Mouse (Mus musculus) WW6 (cell line): ENCODE measurements around the gene Dlg5.

Experiments used
- DNase-seq: peaks from one replicate; pipeline ENCODE4 v3.0.0-alpha.2; 2013; ENCODE audit warnings: low read depth, low spot score

Dlg5 gene

DNA sequence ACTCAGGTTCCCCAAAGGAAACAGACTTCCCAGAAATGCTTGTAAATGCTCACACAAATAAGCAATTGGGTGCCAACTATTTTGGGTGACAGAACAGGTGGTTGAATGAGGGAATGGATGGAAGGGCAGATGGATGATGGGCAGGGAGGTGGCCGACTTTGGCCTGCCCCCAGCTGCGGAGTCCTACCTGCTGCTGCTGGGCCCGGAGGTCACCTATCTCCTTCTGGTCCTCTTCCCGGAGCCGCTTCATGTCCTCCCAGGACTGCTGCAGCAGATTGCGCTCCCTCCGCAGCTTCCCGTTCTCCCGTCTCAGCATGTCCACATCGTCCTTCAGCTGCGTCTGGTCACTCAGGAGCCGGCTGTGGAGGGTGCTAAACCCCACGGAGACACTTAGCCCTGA is 55.6 kb downstream of the Dlg5 start:
- no peak for DNase-seq

DNA sequence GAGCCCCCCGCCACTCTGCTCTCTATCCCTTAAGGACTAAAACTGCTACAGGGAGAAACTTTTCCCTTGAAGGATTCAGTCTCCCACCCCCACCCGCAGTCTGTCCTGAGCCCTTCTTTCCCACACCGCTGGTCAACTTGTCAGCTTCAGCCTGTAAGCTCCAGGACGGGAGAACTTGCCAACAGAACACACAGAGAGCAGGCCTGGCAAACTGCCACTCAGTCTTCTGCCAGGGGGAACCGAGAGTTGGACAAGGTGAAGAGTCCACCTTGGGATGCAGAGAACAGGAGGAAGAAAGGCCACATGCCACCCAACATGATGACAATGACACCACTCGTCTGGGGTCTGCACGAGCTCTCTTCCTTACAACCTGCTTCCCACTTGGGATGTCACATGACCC is 56.1 kb downstream of the Dlg5 start:
- DNase-seq: no peak

- DNase-seq: no peak
Measured at GRCm38 (mm10) chr14:24185514-24185913, 60.2 kb downstream of the Dlg5 start.

DNA sequence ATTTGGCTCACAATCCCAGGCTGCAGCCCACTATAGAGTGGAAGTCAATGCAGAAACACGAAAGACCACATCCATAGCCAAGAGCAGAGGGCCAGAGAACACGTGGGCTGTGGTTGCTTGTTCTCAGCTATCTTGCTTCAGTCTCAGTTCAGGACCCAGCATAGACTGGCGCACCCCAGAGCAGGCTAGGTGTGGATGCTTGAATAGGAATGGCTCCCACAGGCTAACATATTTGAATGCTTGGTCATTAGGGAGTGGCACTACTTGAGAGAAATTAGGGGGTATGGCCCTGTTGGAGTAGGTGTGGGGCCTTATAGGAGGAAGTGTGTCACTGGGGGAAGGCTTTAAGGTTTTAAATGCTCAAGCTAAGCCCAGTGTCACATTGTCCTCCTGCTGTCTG is 62.8 kb downstream of the Dlg5 start:
- DNase-seq: no peak

DNA sequence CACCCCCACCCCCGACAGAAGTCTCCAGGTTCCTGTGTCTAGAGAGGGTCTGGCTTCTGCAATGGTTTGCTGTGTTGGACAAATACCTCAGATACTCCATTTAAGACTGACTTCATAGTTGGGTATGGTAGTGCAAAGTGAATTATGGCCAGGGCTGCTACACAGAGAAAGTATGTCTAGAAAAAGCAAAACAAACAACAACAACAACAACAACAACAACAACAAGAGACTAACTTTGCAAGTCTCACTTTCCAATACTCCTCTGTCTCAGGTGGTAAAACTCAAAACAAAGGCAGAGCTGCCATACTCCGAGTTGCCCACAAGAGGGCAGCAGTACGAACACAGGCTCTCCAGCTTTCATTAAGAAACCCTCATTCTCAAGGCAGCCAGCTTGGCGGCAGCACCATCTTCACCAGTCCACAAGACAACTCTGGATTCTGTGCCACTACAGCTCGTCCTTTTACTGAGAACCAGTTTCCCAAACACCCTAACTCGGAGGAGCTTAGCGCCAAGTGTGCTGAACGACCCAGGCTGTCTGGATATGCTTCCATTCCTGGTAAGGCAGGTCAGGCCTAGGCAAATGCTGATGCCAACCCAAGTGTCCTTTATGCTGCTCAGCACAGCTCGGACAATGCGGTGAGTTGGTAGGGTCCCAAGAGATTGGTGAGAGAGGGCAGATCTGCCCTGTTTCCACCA is 63.8 kb downstream of the Dlg5 start:
- peak; percentile 29 for DNase-seq

- DNase-seq: no peak
Measured at GRCm38 (mm10) chr14:24179466-24179991, 66.2 kb downstream of the Dlg5 start.

DNA sequence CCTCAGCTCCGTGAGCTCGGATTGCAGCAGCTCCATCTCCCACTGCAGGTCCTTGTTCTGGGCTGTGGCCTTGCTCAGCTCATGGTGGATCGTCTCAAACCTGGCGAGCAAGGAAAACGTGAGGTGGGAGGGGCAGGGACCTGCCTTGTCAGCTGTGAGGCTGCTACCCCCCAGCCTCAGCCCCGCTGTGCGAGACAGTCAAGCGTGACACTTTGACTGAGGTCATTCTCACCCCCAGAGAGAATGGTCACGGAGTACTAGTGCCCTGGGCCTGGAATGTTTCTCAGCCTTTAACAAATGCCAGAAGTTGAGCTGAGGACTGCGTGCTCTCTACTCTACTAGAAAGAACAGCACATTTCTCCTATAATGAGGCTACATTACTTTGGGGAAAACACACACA is 69.1 kb downstream of the Dlg5 start:
- no peak for DNase-seq

DNA sequence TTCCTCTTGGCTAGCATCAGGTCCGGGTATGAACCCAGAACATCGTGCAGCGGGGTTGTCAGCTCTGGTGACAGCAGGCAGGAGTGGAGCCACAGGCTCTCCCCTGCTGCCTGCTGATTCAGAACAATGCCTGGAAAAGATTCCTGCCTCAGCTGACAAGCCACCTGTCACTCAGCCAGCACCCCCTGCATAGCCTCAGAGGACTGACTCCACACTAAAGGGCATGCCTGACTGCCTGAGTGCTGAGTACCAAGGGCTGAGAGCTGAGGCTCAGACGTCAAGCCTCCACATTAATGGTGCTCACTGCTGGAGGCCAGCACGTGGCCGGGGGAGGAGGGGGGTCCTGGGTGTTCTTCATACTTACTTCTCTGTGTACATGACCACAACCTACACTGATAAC is 72.4 kb downstream of the Dlg5 start:
- DNase-seq: no peak

- no peak for DNase-seq
Measured at GRCm38 (mm10) chr14:24171639-24172311, 73.9 kb downstream of the Dlg5 start.

- no peak for DNase-seq
Measured at GRCm38 (mm10) chr14:24166046-24166445, 79.7 kb downstream of the Dlg5 start.

DNA sequence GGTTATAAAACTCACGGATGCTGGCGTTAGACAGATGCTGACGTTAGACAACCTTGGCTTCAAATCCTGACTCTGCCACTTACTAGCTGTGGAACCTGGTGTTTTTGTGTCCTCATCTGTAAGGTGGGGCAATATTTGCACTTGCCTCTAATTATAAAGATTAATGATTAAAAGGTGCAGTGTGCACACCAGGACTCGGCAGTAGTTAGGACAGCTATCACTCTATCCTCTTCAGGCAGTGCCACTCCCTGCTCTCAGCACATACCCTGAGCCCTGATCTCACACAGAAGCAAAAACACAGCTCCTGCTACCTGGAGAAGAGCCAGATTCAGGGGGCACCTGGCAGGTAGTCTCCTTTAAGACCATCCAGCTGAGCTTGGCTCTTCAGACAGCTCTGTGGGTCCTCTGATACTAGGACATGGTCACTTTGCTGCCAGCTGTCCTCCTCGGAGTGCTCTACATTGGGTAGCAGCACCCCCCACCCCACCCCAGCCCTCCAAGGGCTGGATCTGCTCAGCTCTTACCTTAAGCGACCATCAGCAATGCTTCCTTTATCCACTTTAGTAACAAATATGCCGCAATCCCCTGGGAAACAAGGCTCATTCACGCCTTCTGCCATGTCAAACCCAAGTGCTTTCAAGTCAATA is 80.9 kb downstream of the Dlg5 start:
- no peak for DNase-seq

DNA sequence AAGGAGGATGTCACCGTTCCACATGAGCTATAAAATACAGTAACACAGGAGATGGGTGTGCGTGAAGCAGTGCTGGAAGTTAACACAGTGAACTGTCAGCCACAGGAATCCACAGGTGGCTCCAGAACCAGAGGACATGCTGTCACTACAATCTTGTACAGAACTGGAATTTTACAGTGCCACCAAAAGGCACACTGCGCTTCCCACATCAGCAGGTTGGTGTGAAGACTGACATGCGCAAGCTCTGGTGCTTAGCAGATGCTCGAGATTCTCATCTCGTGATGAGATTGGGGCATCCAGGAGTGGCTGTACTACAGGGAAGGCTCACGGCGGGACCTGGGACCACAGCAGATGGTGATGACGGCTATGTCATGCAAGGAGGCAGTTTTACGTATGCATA is 82.9 kb downstream of the Dlg5 start:
- no peak for DNase-seq

GRCm38 (mm10) chr14:24148892-24149291 is 96.8 kb downstream of the Dlg5 start:
- DNase-seq: no peak

DNA sequence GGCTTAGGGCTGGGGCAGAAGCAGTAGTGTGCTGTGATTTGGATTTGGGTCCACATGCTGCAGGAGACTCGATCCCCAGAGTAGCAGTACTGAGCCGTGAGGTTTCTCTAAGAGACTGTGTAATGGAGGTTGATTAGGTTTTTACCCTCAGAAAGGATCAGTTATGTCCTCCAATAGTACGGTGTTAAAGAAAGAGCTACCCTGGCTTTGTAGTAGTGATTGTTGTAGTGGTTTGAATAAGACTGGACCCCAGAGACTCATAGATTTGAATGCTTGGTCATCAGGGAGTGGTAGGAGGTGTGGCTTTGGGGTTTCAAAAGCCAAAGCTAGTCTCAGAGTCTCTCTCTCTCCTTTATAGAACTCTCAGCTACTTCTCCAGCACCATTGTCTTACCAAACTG is 100.9 kb downstream of the Dlg5 start:
- no peak for DNase-seq

DNA sequence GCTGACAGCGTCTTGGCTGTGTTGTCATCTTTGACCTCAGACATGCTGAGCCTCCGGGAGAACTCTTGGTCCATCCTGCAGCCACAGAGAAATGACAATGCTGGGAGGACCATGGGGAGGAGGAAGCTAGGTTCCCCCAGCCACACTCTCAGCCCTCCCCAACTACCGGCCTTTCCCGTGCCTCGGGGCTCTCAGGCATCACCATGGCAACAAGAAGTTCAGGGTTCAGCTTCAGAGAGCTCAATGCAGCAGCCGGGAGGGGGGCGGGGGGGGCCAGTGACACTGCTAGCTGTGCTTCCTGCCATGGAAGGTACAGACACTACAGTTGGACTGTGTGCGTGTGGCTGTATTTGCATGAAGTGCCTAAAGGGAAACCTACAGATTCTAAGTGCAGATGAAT is 101.3 kb downstream of the Dlg5 start:
- no peak for DNase-seq

DNA sequence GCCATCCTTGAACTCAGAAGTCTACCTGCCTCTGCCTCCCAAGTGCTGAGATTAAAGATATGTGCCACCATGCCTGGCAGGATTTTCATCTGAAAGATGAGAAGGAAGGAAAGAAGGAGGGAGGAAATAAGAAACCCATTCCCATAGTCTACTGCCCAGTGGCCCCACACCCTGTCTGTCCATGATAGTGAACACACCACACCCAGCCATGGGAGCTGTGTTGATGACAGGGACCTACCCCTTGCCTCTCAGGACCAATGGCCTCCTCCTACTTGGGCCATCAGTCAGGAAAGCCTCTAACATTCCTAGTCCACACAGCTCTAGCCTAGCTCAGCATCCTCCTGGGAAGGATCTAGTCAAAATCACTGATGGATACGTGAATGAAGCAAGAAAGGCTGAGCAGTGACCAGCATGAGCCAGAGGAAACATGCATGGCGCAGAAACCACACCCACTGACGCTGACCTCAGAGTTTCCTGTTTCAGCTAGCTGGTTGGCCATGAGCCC is 102.7 kb downstream of the Dlg5 start:
- DNase-seq: no peak

DNA sequence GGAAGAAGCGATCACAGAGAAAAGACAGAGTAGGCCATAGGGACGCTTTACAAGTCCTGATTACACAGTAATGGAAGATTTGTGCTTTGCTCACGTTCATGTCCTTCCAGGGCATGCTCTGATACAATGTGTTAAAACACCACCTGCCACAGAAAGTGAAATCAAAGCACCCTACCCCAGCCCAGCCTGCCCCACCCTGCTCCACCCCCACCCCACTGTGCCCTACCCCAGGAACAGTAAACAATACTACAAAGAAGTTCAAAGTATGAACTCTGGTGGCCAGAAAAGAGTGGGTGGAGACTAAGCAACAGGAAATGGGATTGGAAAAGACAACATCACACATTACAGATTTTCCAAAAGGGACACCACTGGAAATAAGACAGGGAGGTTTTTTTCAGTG is 104.0 kb downstream of the Dlg5 start:
- no peak for DNase-seq

- no peak for DNase-seq
Measured at GRCm38 (mm10) chr14:24140297-24140812, 105.4 kb downstream of the Dlg5 start.

DNA sequence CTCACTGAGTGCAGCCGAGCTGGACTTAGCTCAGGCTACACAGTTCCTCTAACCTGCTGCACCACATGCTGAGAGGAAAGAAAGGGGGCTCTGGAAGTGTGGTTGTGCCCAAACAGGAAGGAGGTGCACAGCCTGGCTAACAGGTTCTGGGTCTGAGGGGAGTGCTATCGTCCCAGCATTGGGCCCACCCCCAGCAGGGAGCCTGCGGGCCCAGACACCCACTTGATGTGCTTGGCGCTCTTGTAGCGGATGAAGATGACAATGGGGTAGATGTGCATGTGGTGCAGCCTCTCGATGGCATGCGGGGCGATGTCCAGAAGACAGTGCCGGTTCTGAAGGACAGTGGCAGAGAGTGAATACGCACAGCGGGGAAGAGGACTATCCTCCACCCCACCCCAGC is 108.8 kb downstream of the Dlg5 start:
- no peak for DNase-seq

- peak; percentile 53 for DNase-seq
Measured at GRCm38 (mm10) chr14:24134623-24135290, 111.0 kb downstream of the Dlg5 start.

- no peak for DNase-seq
Measured at GRCm38 (mm10) chr14:24133801-24134200, 111.9 kb downstream of the Dlg5 start.

- DNase-seq: no peak
Measured at GRCm38 (mm10) chr14:24132092-24132491, 113.6 kb downstream of the Dlg5 start.
